Mouse (Mus musculus): ENCODE results near the gene Dapk1.

Dapk1 gene

GRCm38 (mm10) chr13:60687891-60688290, 86.1 kb downstream of the Dapk1 start:
- TF ChIP-seq GATA4 (IDR thresholded peaks at IDR 0.05; ENCODE audit: insufficient replicate concordance, low read length), result no peak

- TF ChIP-seq GATA4 (IDR thresholded peaks at IDR 0.05; ENCODE audit: insufficient replicate concordance, low read length), result no peak
These were observed 89.2 kb downstream of the Dapk1 start for GRCm38 (mm10) chr13:60690921-60691320.

- no peak for TF ChIP-seq GATA4 (IDR thresholded peaks at IDR 0.05; ENCODE audit: insufficient replicate concordance, low read length)
These were observed 90.2 kb downstream of the Dapk1 start for GRCm38 (mm10) chr13:60691940-60692339.

- no peak for TF ChIP-seq GATA4 (IDR thresholded peaks at IDR 0.05; ENCODE audit: insufficient replicate concordance, low read length)
These were observed 93.6 kb downstream of the Dapk1 start for GRCm38 (mm10) chr13:60695186-60695980.

GRCm38 (mm10) chr13:60696323-60696722, 94.6 kb downstream of the Dapk1 start:
- TF ChIP-seq GATA4 (IDR thresholded peaks at IDR 0.05; ENCODE audit: insufficient replicate concordance, low read length), result no peak

- TF ChIP-seq GATA4 (IDR thresholded peaks at IDR 0.05; ENCODE audit: insufficient replicate concordance, low read length), result no peak
These were observed 95.0 kb downstream of the Dapk1 start for GRCm38 (mm10) chr13:60696741-60697140.

DNA sequence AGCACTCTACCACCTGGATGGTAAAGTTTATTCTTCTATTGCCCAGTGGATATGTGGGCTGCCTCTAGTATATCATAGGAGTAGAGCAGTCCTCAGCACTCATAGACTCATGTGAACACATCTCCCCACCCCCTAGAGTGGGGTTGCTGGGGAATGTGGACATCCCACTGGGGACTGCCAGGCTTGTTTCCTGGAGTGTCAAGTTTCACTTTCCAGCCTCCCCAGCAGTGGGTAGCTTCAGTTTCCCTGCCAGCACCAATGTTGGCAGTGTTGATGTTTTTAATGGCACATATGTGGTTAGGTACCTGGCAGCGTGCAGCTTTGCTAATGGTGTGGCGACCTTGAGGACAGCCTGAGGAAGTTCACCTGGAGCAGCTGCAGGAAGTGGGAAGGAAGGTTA, 96.3 kb downstream of the Dapk1 start:
- no peak for TF ChIP-seq GATA4 (IDR thresholded peaks at IDR 0.05; ENCODE audit: insufficient replicate concordance, low read length)

- TF ChIP-seq GATA4 (IDR thresholded peaks at IDR 0.05; ENCODE audit: insufficient replicate concordance, low read length), result no peak
These were observed 100.0 kb downstream of the Dapk1 start for GRCm38 (mm10) chr13:60701671-60702171.

DNA sequence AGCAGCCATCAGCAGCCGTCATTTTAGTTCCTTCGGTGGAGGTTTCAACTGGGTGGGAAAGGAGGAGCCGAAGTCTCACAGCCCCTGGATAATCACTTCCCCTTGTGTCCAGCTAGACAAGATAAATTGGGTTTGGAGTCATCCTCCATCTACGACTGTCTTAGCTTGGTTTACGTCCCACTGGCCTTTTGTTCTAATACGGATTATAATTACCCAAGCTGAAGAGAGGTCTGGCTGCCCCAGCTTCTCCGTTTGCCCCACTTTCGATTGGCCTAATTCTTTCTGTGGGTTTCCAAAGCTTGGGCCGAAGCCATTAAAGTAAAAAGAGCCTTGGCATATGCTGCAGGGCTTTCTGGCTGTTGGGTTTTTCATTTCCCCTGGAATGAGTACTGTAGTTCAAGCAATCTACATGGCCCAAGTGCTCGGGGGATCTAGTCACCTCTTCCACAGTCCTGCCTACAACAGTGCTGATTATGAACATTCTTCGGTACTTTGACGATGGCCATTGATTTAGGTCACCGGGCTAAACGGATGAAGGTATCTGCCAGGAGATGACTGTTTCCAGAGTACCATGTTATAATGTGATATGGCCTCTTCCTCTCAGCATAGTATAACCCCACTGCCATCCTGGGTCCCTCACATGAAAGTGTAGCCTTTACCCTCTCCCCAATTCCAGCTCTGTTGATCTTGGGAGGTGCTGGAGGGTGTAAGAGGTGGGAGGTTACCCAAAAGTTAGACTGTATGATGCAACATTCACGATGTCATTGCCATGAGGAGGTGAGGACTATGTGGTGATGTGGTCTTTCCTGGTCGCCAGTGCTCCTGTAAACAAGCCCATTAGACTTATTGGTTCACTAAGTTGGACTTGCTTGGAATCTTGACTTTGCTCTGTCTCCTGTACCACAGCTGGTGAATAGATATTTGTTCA, 106.1 kb downstream of the Dapk1 start:
- no peak for TF ChIP-seq GATA4 (IDR thresholded peaks at IDR 0.05; ENCODE audit: insufficient replicate concordance, low read length)

- no peak for TF ChIP-seq GATA4 (IDR thresholded peaks at IDR 0.05; ENCODE audit: insufficient replicate concordance, low read length)
These were observed 107.4 kb downstream of the Dapk1 start for GRCm38 (mm10) chr13:60709136-60709535.

- no peak for TF ChIP-seq GATA4 (IDR thresholded peaks at IDR 0.05; ENCODE audit: insufficient replicate concordance, low read length)
These were observed 109.2 kb downstream of the Dapk1 start for GRCm38 (mm10) chr13:60710963-60711362.

- no peak for TF ChIP-seq GATA4 (IDR thresholded peaks at IDR 0.05; ENCODE audit: insufficient replicate concordance, low read length)
These were observed 111.8 kb downstream of the Dapk1 start for GRCm38 (mm10) chr13:60713537-60713936.

GRCm38 (mm10) chr13:60716107-60716506, 114.4 kb downstream of the Dapk1 start:
- TF ChIP-seq GATA4 (IDR thresholded peaks at IDR 0.05; ENCODE audit: insufficient replicate concordance, low read length), result no peak

- TF ChIP-seq GATA4 (IDR thresholded peaks at IDR 0.05; ENCODE audit: insufficient replicate concordance, low read length), result no peak
These were observed 115.7 kb downstream of the Dapk1 start for GRCm38 (mm10) chr13:60717421-60717820.

DNA sequence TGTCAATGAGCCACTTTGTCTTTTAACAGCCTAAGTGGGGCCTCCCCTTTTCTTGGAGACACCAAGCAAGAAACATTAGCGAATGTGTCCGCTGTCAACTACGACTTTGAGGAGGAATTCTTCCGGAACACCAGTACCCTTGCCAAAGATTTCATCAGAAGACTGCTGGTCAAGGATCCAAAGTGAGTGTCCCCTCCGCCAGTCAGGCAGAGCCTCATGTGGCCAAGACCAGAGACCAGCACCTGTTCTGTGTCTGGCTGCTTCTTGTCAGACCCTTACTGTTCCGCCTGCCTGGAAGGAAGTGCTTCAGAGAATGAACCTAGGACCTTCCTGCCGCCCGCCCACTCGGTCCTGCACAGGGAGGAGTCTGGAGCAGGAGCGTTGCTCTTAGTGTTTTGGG, 117.8 kb downstream of the Dapk1 start:
- no peak for TF ChIP-seq GATA4 (IDR thresholded peaks at IDR 0.05; ENCODE audit: insufficient replicate concordance, low read length)

DNA sequence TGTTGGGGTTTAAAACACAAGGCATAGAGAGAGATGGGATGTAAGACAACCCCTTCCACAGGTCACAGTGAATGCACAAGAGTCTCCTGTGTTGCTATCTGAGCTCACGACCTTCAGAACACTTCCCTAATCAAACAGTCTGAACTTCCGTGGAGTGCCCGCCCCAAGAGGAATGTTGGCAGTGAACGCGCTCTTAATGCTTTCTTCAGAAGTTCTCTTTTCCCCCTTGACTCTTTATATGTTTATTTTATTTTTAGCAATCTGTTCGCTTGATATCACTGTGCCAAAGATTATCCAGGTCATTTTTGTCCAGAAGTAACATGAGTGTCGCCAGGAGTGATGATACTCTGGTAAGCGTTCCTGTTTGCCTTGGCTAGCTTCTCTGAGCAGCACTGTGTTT, 121.0 kb downstream of the Dapk1 start:
- no peak for TF ChIP-seq GATA4 (IDR thresholded peaks at IDR 0.05; ENCODE audit: insufficient replicate concordance, low read length)
